Mouse (Mus musculus): ENCODE data around the gene Auts2. TPM values are rescaled to one million over a fixed set of nuclear protein-coding genes. Genes with fewer than 3 reads are reported as not detected.

Gene Auts2
- polyA plus RNA-seq, 1 experiment from 2014 or later, result 82.5 TPM

GRCm38 (mm10) chr5:131711474-131712129 is 831.5 kb downstream of the Auts2 start:
- Histone ChIP-seq H3K4me1 (ENCODE audit: control insufficient read depth, insufficient read depth, low read length) (peaks cover 7% of the 10 kb centered on the region), H3K4me3 (ENCODE audit: low read depth, low read length) (no peak overlapping the region), H3K9me3 (ENCODE audit: control insufficient read depth, low read length) (no peaks in the 10 kb centered on the region), H3K9ac (replicated peaks; ENCODE audit: low read depth, low read length) (no peak overlapping the region), H3K4me2 (ENCODE audit: low read depth, low read length) (no peak overlapping the region), H3K27ac (ENCODE audit: low read depth, low read length) (no peak overlapping the region), H3K36me3 (ENCODE audit: control insufficient read depth, insufficient read depth, low read length) (no peaks in the 10 kb centered on the region), H3K27me3 (ENCODE audit: control insufficient read depth, insufficient read depth, low read length) (no peaks in the 10 kb centered on the region)
- ATAC-seq (ENCODE audit: low read depth), result no peak
- 40% methylated on average over 5 of the region's 5 CpGs for WGBS

GRCm38 (mm10) chr5:131710735-131711473 is 832.2 kb downstream of the Auts2 start:
- Histone ChIP-seq H3K36me3 (ENCODE audit: control insufficient read depth, insufficient read depth, low read length) (no peaks in the 10 kb centered on the region), H3K4me1 (ENCODE audit: control insufficient read depth, insufficient read depth, low read length) (no peaks in the 10 kb centered on the region), H3K4me2 (ENCODE audit: low read depth, low read length) (no peak overlapping the region), H3K27ac (ENCODE audit: low read depth, low read length) (no peak overlapping the region), H3K9ac (replicated peaks; ENCODE audit: low read depth, low read length) (no peak overlapping the region), H3K4me3 (ENCODE audit: low read depth, low read length) (no peak overlapping the region), H3K9me3 (ENCODE audit: control insufficient read depth, low read length) (no peaks in the 10 kb centered on the region), H3K27me3 (ENCODE audit: control insufficient read depth, insufficient read depth, low read length) (no peaks in the 10 kb centered on the region)
- ATAC-seq (ENCODE audit: low read depth), result no peak
- 49% methylated on average over 8 of the region's 8 CpGs for WGBS

GRCm38 (mm10) chr5:131707471-131707870 is 835.7 kb downstream of the Auts2 start:
- no peak overlapping the region for H3K4me2 ChIP-seq (ENCODE audit: low read depth, low read length)
- no peaks in the 10 kb centered on the region for H3K27me3 ChIP-seq (ENCODE audit: control insufficient read depth, insufficient read depth, low read length)
- 54% methylated on average over 7 of the region's 7 CpGs for WGBS
- no peak overlapping the region for H3K27ac ChIP-seq (ENCODE audit: low read depth, low read length)
- H3K9ac ChIP-seq (replicated peaks; ENCODE audit: low read depth, low read length), result no peak overlapping the region
- H3K9me3 ChIP-seq (ENCODE audit: control insufficient read depth, low read length), result no peaks in the 10 kb centered on the region
- no peak for ATAC-seq (ENCODE audit: low read depth)
- no peaks in the 10 kb centered on the region for H3K4me1 ChIP-seq (ENCODE audit: control insufficient read depth, insufficient read depth, low read length)
- H3K4me3 ChIP-seq (ENCODE audit: low read depth, low read length), result no peak overlapping the region
- no peaks in the 10 kb centered on the region for H3K36me3 ChIP-seq (ENCODE audit: control insufficient read depth, insufficient read depth, low read length)

- H3K9ac ChIP-seq (replicated peaks; ENCODE audit: low read depth, low read length), result no peak overlapping the region
- H3K9me3 ChIP-seq (ENCODE audit: control insufficient read depth, low read length), result no peaks in the 10 kb centered on the region
- ATAC-seq (ENCODE audit: low read depth), result no peak
- no peaks in the 10 kb centered on the region for H3K27me3 ChIP-seq (ENCODE audit: control insufficient read depth, insufficient read depth, low read length)
- no peak overlapping the region for H3K4me3 ChIP-seq (ENCODE audit: low read depth, low read length)
- no peaks in the 10 kb centered on the region for H3K36me3 ChIP-seq (ENCODE audit: control insufficient read depth, insufficient read depth, low read length)
- no peak overlapping the region for H3K27ac ChIP-seq (ENCODE audit: low read depth, low read length)
- H3K4me1 ChIP-seq (ENCODE audit: control insufficient read depth, insufficient read depth, low read length), result no peaks in the 10 kb centered on the region
- WGBS, result 39% methylated on average over 6 of the region's 6 CpGs
- H3K4me2 ChIP-seq (ENCODE audit: low read depth, low read length), result no peak overlapping the region
These were observed 839.4 kb downstream of the Auts2 start for GRCm38 (mm10) chr5:131703729-131704128.

GRCm38 (mm10) chr5:131702840-131703392 is 840.2 kb downstream of the Auts2 start:
- Histone ChIP-seq H3K27me3 (ENCODE audit: control insufficient read depth, insufficient read depth, low read length) (no peaks in the 10 kb centered on the region), H3K4me3 (ENCODE audit: low read depth, low read length) (no peak overlapping the region), H3K9ac (replicated peaks; ENCODE audit: low read depth, low read length) (no peak overlapping the region), H3K4me1 (ENCODE audit: control insufficient read depth, insufficient read depth, low read length) (no peaks in the 10 kb centered on the region), H3K4me2 (ENCODE audit: low read depth, low read length) (no peak overlapping the region), H3K9me3 (ENCODE audit: control insufficient read depth, low read length) (no peaks in the 10 kb centered on the region), H3K36me3 (ENCODE audit: control insufficient read depth, insufficient read depth, low read length) (no peaks in the 10 kb centered on the region), H3K27ac (ENCODE audit: low read depth, low read length) (no peak overlapping the region)
- no peak for ATAC-seq (ENCODE audit: low read depth)
- WGBS, result 78% methylated on average over 6 of the region's 6 CpGs

GRCm38 (mm10) chr5:131698900-131699299 is 844.2 kb downstream of the Auts2 start:
- Histone ChIP-seq H3K9ac (replicated peaks; ENCODE audit: low read depth, low read length) (no peak overlapping the region), H3K9me3 (ENCODE audit: control insufficient read depth, low read length) (no peaks in the 10 kb centered on the region), H3K4me3 (ENCODE audit: low read depth, low read length) (no peak overlapping the region), H3K4me2 (ENCODE audit: low read depth, low read length) (no peak overlapping the region), H3K27ac (ENCODE audit: low read depth, low read length) (no peak overlapping the region), H3K4me1 (ENCODE audit: control insufficient read depth, insufficient read depth, low read length) (no peaks in the 10 kb centered on the region), H3K36me3 (ENCODE audit: control insufficient read depth, insufficient read depth, low read length) (no peaks in the 10 kb centered on the region), H3K27me3 (ENCODE audit: control insufficient read depth, insufficient read depth, low read length) (no peaks in the 10 kb centered on the region)
- ATAC-seq (ENCODE audit: low read depth), result no peak
- WGBS, result 95% methylated on average over 7 of the region's 7 CpGs

GRCm38 (mm10) chr5:131690781-131691180 is 852.4 kb downstream of the Auts2 start:
- Histone ChIP-seq H3K9ac (replicated peaks; ENCODE audit: low read depth, low read length) (no peak overlapping the region), H3K27me3 (ENCODE audit: control insufficient read depth, insufficient read depth, low read length) (no peaks in the 10 kb centered on the region), H3K36me3 (ENCODE audit: control insufficient read depth, insufficient read depth, low read length) (no peaks in the 10 kb centered on the region), H3K4me1 (ENCODE audit: control insufficient read depth, insufficient read depth, low read length) (no peaks in the 10 kb centered on the region), H3K4me2 (ENCODE audit: low read depth, low read length) (no peak overlapping the region), H3K4me3 (ENCODE audit: low read depth, low read length) (no peak overlapping the region), H3K9me3 (ENCODE audit: control insufficient read depth, low read length) (no peaks in the 10 kb centered on the region), H3K27ac (ENCODE audit: low read depth, low read length) (no peak overlapping the region)
- WGBS, result 88% methylated on average over 1 of the region's 1 CpGs
- ATAC-seq (ENCODE audit: low read depth), result no peak

GRCm38 (mm10) chr5:131686956-131687618 is 856.1 kb downstream of the Auts2 start:
- no peak overlapping the region for H3K9ac ChIP-seq (replicated peaks; ENCODE audit: low read depth, low read length)
- H3K9me3 ChIP-seq (ENCODE audit: control insufficient read depth, low read length), result no peaks in the 10 kb centered on the region
- no peak overlapping the region for H3K4me2 ChIP-seq (ENCODE audit: low read depth, low read length)
- H3K36me3 ChIP-seq (ENCODE audit: control insufficient read depth, insufficient read depth, low read length), result no peaks in the 10 kb centered on the region
- WGBS, result 77% methylated on average over 8 of the region's 8 CpGs
- H3K27me3 ChIP-seq (ENCODE audit: control insufficient read depth, insufficient read depth, low read length), result no peaks in the 10 kb centered on the region
- H3K27ac ChIP-seq (ENCODE audit: low read depth, low read length), result no peak overlapping the region
- no peak overlapping the region for H3K4me3 ChIP-seq (ENCODE audit: low read depth, low read length)
- no peak for ATAC-seq (ENCODE audit: low read depth)
- no peaks in the 10 kb centered on the region for H3K4me1 ChIP-seq (ENCODE audit: control insufficient read depth, insufficient read depth, low read length)

Measured in neural tube, embryonic 14.5 days (tissue).